Mouse (Mus musculus): Measurements from ENCODE around the gene Wdr91. TPM values are rescaled to one million over a fixed set of nuclear protein-coding genes. Genes with fewer than 3 reads are reported as not detected.

Wdr91 gene
- polyA plus RNA-seq, 1 experiment from 2014 or later = 14.8 TPM

- Histone ChIP-seq H3K4me2 (ENCODE audit: low read length) (no peak overlapping the region), H3K27ac (replicated peaks; ENCODE audit: low read depth, low read length) (no peak overlapping the region), H3K36me3 (ENCODE audit: control insufficient read depth, insufficient read depth, low read length) (peaks cover 26% of the 10 kb centered on the region), H3K9ac (replicated peaks; ENCODE audit: low read length) (no peak overlapping the region), H3K27me3 (ENCODE audit: control insufficient read depth, insufficient read depth, low read length) (no peaks in the 10 kb centered on the region), H3K4me3 (replicated peaks; ENCODE audit: low read depth, low read length) (no peak overlapping the region), H3K9me3 (ENCODE audit: control insufficient read depth, low read length) (no peaks in the 10 kb centered on the region), H3K4me1 (ENCODE audit: control insufficient read depth, insufficient read depth, low read length) (peaks cover 18% of the 10 kb centered on the region)
- ATAC-seq (ENCODE audit: low FRiP score, low TSS enrichment) = no peak
- DNase-seq = no peak
- 89% methylated on average over 16 of the region's 16 CpGs for WGBS
Observed at GRCm38 (mm10) chr6:34879101-34879740, 31.5 kb downstream of the Wdr91 start.

- peak within 1 kb of the TSS; percentile 71 for H3K4me2 ChIP-seq (ENCODE audit: low read length)
- no peaks in the 10 kb centered on the region for H3K27me3 ChIP-seq (ENCODE audit: control insufficient read depth, insufficient read depth, low read length)
- DNase-seq (peak; percentile 96), ATAC-seq (ENCODE audit: low FRiP score, low TSS enrichment) (peak; percentile 93)
- H3K4me1 ChIP-seq (ENCODE audit: control insufficient read depth, insufficient read depth, low read length) = peaks cover 18% of the 10 kb centered on the region
- under 1% methylated on average over 56 of the region's 56 CpGs for WGBS
- peaks cover 19% of the 10 kb centered on the region for H3K36me3 ChIP-seq (ENCODE audit: control insufficient read depth, insufficient read depth, low read length)
- H3K9ac ChIP-seq (replicated peaks; ENCODE audit: low read length) = peak within 1 kb of the TSS; percentile 79
- H3K27ac ChIP-seq (replicated peaks; ENCODE audit: low read depth, low read length) = peak within 1 kb of the TSS; percentile 90
- no peaks in the 10 kb centered on the region for H3K9me3 ChIP-seq (ENCODE audit: control insufficient read depth, low read length)
- peak within 1 kb of the TSS; percentile 58 for H3K4me3 ChIP-seq (replicated peaks; ENCODE audit: low read depth, low read length)
Observed at GRCm38 (mm10) chr6:34877509-34878321, 33.0 kb downstream of the Wdr91 start, which contains the start of gene Cyren. Gene Cyren (minus strand): TSS chr6:34878060.

GRCm38 (mm10) chr6:34876835-34877156 lies 33.9 kb downstream of the Wdr91 start:
- no peaks in the 10 kb centered on the region for H3K9me3 ChIP-seq (ENCODE audit: control insufficient read depth, low read length)
- 55% methylated on average over 2 of the region's 2 CpGs for WGBS
- H3K4me3 ChIP-seq (replicated peaks; ENCODE audit: low read depth, low read length) = peak overlapping the region; percentile 58
- DNase-seq = no peak
- peak overlapping the region; percentile 71 for H3K4me2 ChIP-seq (ENCODE audit: low read length)
- no peak overlapping the region for H3K27ac ChIP-seq (replicated peaks; ENCODE audit: low read depth, low read length)
- no peak for ATAC-seq (ENCODE audit: low FRiP score, low TSS enrichment)
- H3K4me1 ChIP-seq (ENCODE audit: control insufficient read depth, insufficient read depth, low read length) = peaks cover 18% of the 10 kb centered on the region
- peaks cover 11% of the 10 kb centered on the region for H3K36me3 ChIP-seq (ENCODE audit: control insufficient read depth, insufficient read depth, low read length)
- H3K9ac ChIP-seq (replicated peaks; ENCODE audit: low read length) = peak overlapping the region; percentile 79; the same call in 1 of the 2 replicates
- H3K27me3 ChIP-seq (ENCODE audit: control insufficient read depth, insufficient read depth, low read length) = no peaks in the 10 kb centered on the region

GRCm38 (mm10) chr6:34875966-34876834 lies 34.5 kb downstream of the Wdr91 start:
- H3K27ac ChIP-seq (replicated peaks; ENCODE audit: low read depth, low read length) = no peak overlapping the region
- peaks cover 9% of the 10 kb centered on the region for H3K36me3 ChIP-seq (ENCODE audit: control insufficient read depth, insufficient read depth, low read length)
- no peaks in the 10 kb centered on the region for H3K9me3 ChIP-seq (ENCODE audit: control insufficient read depth, low read length)
- no peak for ATAC-seq (ENCODE audit: low FRiP score, low TSS enrichment)
- no peak overlapping the region for H3K4me3 ChIP-seq (replicated peaks; ENCODE audit: low read depth, low read length)
- WGBS = 62% methylated on average over 12 of the region's 12 CpGs
- no peak overlapping the region for H3K9ac ChIP-seq (replicated peaks; ENCODE audit: low read length)
- no peaks in the 10 kb centered on the region for H3K27me3 ChIP-seq (ENCODE audit: control insufficient read depth, insufficient read depth, low read length)
- no peak for DNase-seq
- H3K4me1 ChIP-seq (ENCODE audit: control insufficient read depth, insufficient read depth, low read length) = peaks cover 18% of the 10 kb centered on the region
- H3K4me2 ChIP-seq (ENCODE audit: low read length) = peak overlapping the region; percentile 71

GRCm38 (mm10) chr6:34875268-34875761 lies 35.4 kb downstream of the Wdr91 start:
- 89% methylated on average over 15 of the region's 15 CpGs for WGBS
- no peaks in the 10 kb centered on the region for H3K27me3 ChIP-seq (ENCODE audit: control insufficient read depth, insufficient read depth, low read length)

GRCm38 (mm10) chr6:34874101-34874921 lies 36.4 kb downstream of the Wdr91 start:
- Histone ChIP-seq H3K9me3 (ENCODE audit: control insufficient read depth, low read length) (no peaks in the 10 kb centered on the region), H3K4me3 (replicated peaks; ENCODE audit: low read depth, low read length) (no peak overlapping the region), H3K27me3 (ENCODE audit: control insufficient read depth, insufficient read depth, low read length) (no peaks in the 10 kb centered on the region), H3K36me3 (ENCODE audit: control insufficient read depth, insufficient read depth, low read length) (peaks cover under 1% of the 10 kb centered on the region; the same call in 1 of the 2 replicates), H3K4me1 (ENCODE audit: control insufficient read depth, insufficient read depth, low read length) (peaks cover 18% of the 10 kb centered on the region), H3K9ac (replicated peaks; ENCODE audit: low read length) (0 out of 2 replicates have a peak overlapping the region, but pooled peaks have one; percentile 17), H3K27ac (replicated peaks; ENCODE audit: low read depth, low read length) (no peak overlapping the region), H3K4me2 (ENCODE audit: low read length) (no peak overlapping the region)
- DNase-seq (no peak), ATAC-seq (ENCODE audit: low FRiP score, low TSS enrichment) (no peak)
- 81% methylated on average over 21 of the region's 21 CpGs for WGBS

More at GRCm38 (mm10) chr6:34875268-34875761, 35.4 kb downstream of the Wdr91 start:
- Histone ChIP-seq H3K9me3 (ENCODE audit: control insufficient read depth, low read length) (no peaks in the 10 kb centered on the region), H3K27ac (replicated peaks; ENCODE audit: low read depth, low read length) (no peak overlapping the region), H3K9ac (replicated peaks; ENCODE audit: low read length) (no peak overlapping the region), H3K4me1 (ENCODE audit: control insufficient read depth, insufficient read depth, low read length) (peaks cover 18% of the 10 kb centered on the region), H3K36me3 (ENCODE audit: control insufficient read depth, insufficient read depth, low read length) (peaks cover 3% of the 10 kb centered on the region), H3K4me2 (ENCODE audit: low read length) (no peak overlapping the region), H3K4me3 (replicated peaks; ENCODE audit: low read depth, low read length) (no peak overlapping the region)
- no peak for ATAC-seq (ENCODE audit: low FRiP score, low TSS enrichment)
- DNase-seq = no peak

- no peaks in the 10 kb centered on the region for H3K27me3 ChIP-seq (ENCODE audit: control insufficient read depth, insufficient read depth, low read length)
- no peaks in the 10 kb centered on the region for H3K36me3 ChIP-seq (ENCODE audit: control insufficient read depth, insufficient read depth, low read length)
- H3K4me1 ChIP-seq (ENCODE audit: control insufficient read depth, insufficient read depth, low read length) = peaks cover 12% of the 10 kb centered on the region
- H3K9ac ChIP-seq (replicated peaks; ENCODE audit: low read length) = no peak overlapping the region
- 92% methylated on average over 10 of the region's 10 CpGs for WGBS
- no peaks in the 10 kb centered on the region for H3K9me3 ChIP-seq (ENCODE audit: control insufficient read depth, low read length)
- H3K4me2 ChIP-seq (ENCODE audit: low read length) = no peak overlapping the region
- ATAC-seq (ENCODE audit: low FRiP score, low TSS enrichment) (no peak), DNase-seq (no peak)
- H3K27ac ChIP-seq (replicated peaks; ENCODE audit: low read depth, low read length) = no peak overlapping the region
- H3K4me3 ChIP-seq (replicated peaks; ENCODE audit: low read depth, low read length) = no peak overlapping the region
Observed at GRCm38 (mm10) chr6:34872871-34873270, 37.8 kb downstream of the Wdr91 start.

- no peak for DNase-seq
- Histone ChIP-seq H3K9ac (replicated peaks; ENCODE audit: low read length) (no peak overlapping the region), H3K27ac (replicated peaks; ENCODE audit: low read depth, low read length) (no peak overlapping the region), H3K27me3 (ENCODE audit: control insufficient read depth, insufficient read depth, low read length) (no peaks in the 10 kb centered on the region), H3K36me3 (ENCODE audit: control insufficient read depth, insufficient read depth, low read length) (no peaks in the 10 kb centered on the region), H3K9me3 (ENCODE audit: control insufficient read depth, low read length) (no peaks in the 10 kb centered on the region), H3K4me3 (replicated peaks; ENCODE audit: low read depth, low read length) (no peak overlapping the region), H3K4me1 (ENCODE audit: control insufficient read depth, insufficient read depth, low read length) (peaks cover 7% of the 10 kb centered on the region), H3K4me2 (ENCODE audit: low read length) (no peak overlapping the region)
- 89% methylated on average over 7 of the region's 7 CpGs for WGBS
- ATAC-seq (ENCODE audit: low FRiP score, low TSS enrichment) = no peak
Observed at GRCm38 (mm10) chr6:34871929-34872328, 38.7 kb downstream of the Wdr91 start.
